Comparison of ENCODE assay signal across 8 mouse cellular contexts in genomic region chr7:83883276-83884020, GRCm38 (mm10). TPM values are rescaled to one million over a fixed set of nuclear protein-coding genes. Genes with fewer than 3 reads are reported as not detected.
A peak's percentile ranks its signal among the peaks of the same experiment; 100 is the strongest.
DNase-seq lines count a peak whose midpoint lies in the region; ATAC-seq lines count a peak whose summit lies in the region.

No protein-coding gene starts in this region.

- H3K27ac ChIP-seq in embryonic facial prominence, embryonic 15.5 days (replicated peaks): peak overlapping the region; percentile 92
- peak overlapping the region; percentile 98 for H3K27ac ChIP-seq in liver, embryonic 13.5 days

- peak overlapping the region; percentile 77 for H3K4me3 ChIP-seq in embryonic facial prominence, embryonic 15.5 days (replicated peaks)
- peak overlapping the region; percentile 98 for H3K4me3 ChIP-seq in liver, embryonic 13.5 days (replicated peaks)

- peaks cover 45% of the 10 kb centered on the region for H3K4me1 ChIP-seq in embryonic facial prominence, embryonic 15.5 days
- peaks cover 82% of the 10 kb centered on the region for H3K4me1 ChIP-seq in liver, embryonic 13.5 days (replicated peaks)

- H3K36me3 ChIP-seq in embryonic facial prominence, embryonic 15.5 days: no peaks in the 10 kb centered on the region
- peaks cover 40% of the 10 kb centered on the region for H3K36me3 ChIP-seq in liver, embryonic 13.5 days

- peak overlapping the region; percentile 94 for H3K4me2 ChIP-seq in embryonic facial prominence, embryonic 15.5 days (replicated peaks)
- peak overlapping the region; percentile 98 for H3K4me2 ChIP-seq in liver, embryonic 13.5 days

- no peaks in the 10 kb centered on the region for H3K9me3 ChIP-seq in embryonic facial prominence, embryonic 15.5 days (replicated peaks)
- H3K9me3 ChIP-seq in liver, embryonic 13.5 days (replicated peaks): no peaks in the 10 kb centered on the region

- no peaks in the 10 kb centered on the region for H3K27me3 ChIP-seq in embryonic facial prominence, embryonic 15.5 days
- H3K27me3 ChIP-seq in liver, embryonic 13.5 days: no peaks in the 10 kb centered on the region

- ATAC-seq in embryonic facial prominence, embryonic 15.5 days (ENCODE audit: insufficient number of reproducible peaks, low FRiP score, low TSS enrichment, low read depth): peak; percentile 79
- peak; percentile 81 for ATAC-seq in liver, embryonic 13.5 days (ENCODE audit: low read depth)

- DNase-seq in layer of hippocampus, adult 11-12 months (ENCODE audit: low spot score): peak; percentile 61
- no peak for DNase-seq in layer of hippocampus, adult 9-10 months (ENCODE audit: low spot score)
- peak; percentile 76 to 78 for DNase-seq in heart, adult 9 months (ENCODE audit: low spot score in 2 of 2)
- peak; percentile 75 to 77 for DNase-seq in kidney, adult 8-10 months
- peak; percentile 75 for DNase-seq in liver, embryonic 13.5 days
- DNase-seq in naive thymus-derived CD4-positive, alpha-beta T cell, adult 2 months (ENCODE audit: low read depth): peak; percentile 60
- DNase-seq in spleen, postnatal 4 days (ENCODE audit: low spot score in 2 of 2): peak; percentile 82 to 86

- under 1% methylated on average over 90 of the region's 91 CpGs for WGBS in embryonic facial prominence, embryonic 15.5 days
- WGBS in liver, embryonic 13.5 days (ENCODE audit: insufficient replicate concordance): under 1% methylated on average over 86 of the region's 91 CpGs

- peak overlapping the region; percentile 85 for H3K9ac ChIP-seq in embryonic facial prominence, embryonic 15.5 days
- peak overlapping the region; percentile 99 for H3K9ac ChIP-seq in liver, embryonic 13.5 days

RNA-seq across cellular contexts. Expression of gene Tlnrd1, which starts 0.7 kb away (rescaled TPM):
- polyA plus RNA-seq in embryonic facial prominence, embryonic 15.5 days (2015; fragmentation: Nextera tagmentation; extraction: Ambion mirVana): 12.5 and 13.0 TPM in 2 replicates
- 8.9 and 10.0 TPM in 2 replicates for polyA plus RNA-seq in liver, embryonic 13.5 days (2015; fragmentation: Nextera tagmentation; extraction: Ambion mirVana)

RNA-seq across cellular contexts. Expression of gene Mesd, which starts 0.8 kb away (rescaled TPM):
- polyA plus RNA-seq in embryonic facial prominence, embryonic 15.5 days (2015; fragmentation: Nextera tagmentation; extraction: Ambion mirVana): 79.4 and 92.6 TPM in 2 replicates
- polyA plus RNA-seq in liver, embryonic 13.5 days (2015; fragmentation: Nextera tagmentation; extraction: Ambion mirVana): 59.6 and 68.8 TPM in 2 replicates
